Mouse (Mus musculus) cerebral cortex, adult 2 months (tissue): ENCODE data around the gene Creg2.

Experiments
- WGBS: fragments of 180-500 bp; shearing (Covaris S2); methylation state at CpG from one replicate; pipeline ENCODE4 v1.1.7; 2018; 5-methylcytosine and 5-hydroxymethylcytosine counted together

Creg2 gene

DNA sequence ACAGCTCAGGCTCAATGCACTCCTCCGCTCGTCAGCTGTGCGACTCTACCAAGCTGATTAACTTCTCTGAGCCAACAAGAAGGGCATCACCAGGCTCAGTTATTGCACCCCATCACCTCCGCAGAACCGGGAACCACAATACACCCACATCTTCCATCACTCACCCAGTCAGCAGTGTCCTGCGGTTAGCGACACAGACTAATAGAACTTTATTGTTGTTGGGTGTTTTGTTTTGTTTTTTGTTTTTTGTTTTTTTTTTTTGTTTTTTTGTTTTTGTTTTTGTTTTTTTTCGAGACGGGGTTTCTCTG is at the start of gene Creg2:
Creg2 (minus strand) TSS at position 234 of the 308 bp plus-strand sequence.
- WGBS = 19% methylated on average over 9 of the region's 9 CpGs

DNA sequence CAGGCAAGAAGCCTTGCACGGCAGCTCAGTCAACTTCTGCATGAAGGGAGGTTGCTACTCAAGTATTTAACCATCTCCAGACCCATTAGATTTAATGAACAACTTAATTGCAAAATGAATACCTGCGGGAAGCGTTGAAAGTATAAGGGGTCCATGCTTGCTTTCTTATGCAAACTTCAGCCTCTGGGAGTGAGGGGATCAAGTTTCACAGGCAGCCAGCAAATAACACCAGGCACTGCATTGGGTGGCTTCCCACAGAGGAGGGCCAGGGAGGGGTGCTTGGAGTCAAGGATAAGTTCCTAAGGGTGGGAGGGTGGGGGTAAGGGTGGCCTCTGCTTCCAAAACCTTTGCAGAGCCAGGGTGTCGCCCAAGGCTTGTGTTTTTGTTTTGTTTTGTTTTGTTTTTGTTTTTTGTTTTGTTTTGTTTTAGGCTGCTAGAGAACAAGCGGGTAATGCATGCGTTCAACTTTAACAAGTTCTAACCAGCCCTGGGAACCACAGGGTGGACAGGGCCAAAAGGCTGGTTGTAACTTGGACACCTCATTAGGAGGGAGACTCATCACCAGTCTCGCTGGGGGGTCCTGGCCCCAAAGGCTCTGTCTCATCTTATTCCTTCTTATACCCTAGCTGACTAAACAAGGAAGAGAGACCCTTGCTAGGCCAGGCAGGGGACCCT is 49.5 kb upstream of the Creg2 start:
- WGBS = 77% methylated on average over 7 of the region's 7 CpGs

DNA sequence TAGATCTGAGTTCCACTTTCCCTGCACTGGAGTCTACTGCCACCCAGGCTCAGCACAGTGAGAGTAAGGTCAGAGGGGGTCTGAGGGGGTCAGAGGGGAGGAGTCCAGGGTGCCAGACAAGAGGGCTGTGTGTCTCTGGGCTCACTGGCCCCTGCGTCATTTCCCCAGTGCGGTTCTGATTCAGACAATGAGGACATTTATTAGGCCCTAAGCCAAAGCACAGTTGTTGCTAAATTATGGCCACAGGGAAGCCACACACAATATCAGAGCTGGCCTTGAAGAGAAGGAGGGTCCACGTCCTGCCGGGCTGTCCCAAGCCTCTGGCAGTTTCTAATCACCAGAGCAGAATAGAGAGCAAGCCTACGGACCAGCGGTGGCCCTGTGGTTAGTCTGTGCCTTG is 47.2 kb upstream of the Creg2 start:
- 63% methylated on average over 6 of the region's 6 CpGs for WGBS

DNA sequence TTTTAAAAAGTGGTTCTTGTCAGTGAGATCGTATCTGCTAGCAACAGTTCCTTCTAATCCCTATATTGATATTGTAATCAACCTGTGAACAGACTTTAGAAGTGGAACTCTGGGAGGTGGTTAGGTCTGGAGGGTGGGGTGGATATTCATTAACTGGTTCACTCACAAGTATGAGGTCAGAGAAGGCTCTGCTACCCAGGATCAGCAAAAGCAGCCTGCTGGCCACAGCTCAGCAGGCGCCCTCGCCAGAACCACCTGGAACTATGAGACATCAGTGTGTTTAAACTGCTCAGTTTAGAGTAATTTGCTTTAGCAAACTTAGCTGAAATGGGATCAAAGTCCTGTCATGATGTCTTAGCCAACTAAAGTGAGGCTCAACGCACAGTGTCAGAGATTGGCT is 43.9 kb upstream of the Creg2 start:
- 69% methylated on average over 4 of the region's 4 CpGs for WGBS

DNA sequence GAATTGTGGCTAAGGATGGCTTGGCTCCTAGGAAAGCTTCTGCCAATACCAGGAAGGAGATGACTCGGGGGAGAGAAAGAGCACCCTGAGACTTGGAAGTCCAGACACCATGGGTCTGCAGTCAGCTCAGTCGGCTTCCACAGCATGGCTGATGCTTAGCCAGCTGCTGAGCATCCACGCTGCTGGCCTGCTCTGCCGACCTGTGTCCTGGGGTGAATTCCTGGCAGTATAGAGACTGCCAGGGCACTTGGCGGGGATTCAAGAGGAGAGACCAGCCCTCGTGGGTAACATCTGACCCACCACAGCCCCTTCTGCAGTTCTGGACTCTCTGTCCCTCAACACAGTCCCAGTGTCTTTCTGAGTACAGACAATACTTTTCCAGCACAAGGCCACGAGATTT is 43.5 kb upstream of the Creg2 start:
- 59% methylated on average over 7 of the region's 7 CpGs for WGBS

DNA sequence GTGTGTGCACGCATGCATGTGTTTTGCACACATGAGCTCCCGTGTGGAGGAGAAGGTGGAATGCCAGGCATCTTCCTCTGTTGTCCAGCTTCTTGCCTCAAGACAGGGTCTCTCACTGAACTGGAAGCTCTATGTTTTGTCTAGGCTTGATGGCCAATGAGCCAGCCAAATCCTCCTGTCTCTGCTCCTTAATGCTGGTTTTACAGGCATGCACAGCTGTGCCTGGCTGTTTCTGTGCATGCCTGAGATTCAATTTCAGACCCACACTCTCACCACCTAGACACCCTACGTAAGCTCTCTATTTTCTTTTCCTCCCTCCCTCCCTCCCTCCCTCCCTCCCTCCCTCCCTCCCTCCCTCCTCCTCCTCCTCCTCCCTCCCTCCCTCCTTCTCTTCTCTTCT is 40.7 kb upstream of the Creg2 start:
- WGBS = 72% methylated on average over 3 of the region's 3 CpGs

DNA sequence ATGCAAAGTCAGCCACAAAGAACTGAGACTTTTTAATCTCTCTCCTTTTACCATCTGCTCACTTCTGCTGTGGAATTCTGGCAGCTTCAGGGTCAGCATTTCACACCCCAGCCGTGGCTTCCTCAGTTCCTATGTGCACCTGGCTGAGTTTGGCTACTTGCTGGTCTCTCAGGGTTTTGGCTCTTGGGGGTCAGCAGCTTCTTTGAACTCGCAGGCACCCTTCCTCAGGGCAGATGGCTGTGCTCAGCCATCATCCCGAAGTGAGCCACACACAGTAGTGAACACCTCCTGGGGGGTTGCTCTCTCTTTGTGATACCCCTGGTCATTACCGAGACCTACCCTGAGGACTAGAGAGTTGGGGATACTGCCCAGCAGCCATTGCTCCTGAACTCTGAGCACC is 39.8 kb upstream of the Creg2 start:
- WGBS = 77% methylated on average over 4 of the region's 4 CpGs

DNA sequence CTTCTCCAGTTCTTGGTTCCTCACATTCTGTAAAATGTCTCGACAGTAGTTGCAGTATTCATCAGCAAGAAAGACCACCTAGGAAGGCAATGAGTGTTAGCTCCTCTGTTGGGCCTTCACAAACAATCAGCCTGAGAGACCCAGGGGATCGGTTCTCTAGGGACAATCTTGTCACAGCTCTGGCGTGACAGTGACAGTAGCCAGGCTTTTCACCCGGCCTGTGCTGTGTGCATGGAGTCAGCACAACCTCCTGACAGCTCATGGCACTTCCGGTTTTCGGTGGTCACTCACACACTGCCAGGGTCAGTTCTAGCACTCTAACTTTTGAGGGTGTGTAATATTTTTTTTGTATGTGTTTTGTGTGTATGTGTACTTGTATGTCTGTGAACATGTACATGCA is 37.3 kb upstream of the Creg2 start:
- 91% methylated on average over 6 of the region's 6 CpGs for WGBS

DNA sequence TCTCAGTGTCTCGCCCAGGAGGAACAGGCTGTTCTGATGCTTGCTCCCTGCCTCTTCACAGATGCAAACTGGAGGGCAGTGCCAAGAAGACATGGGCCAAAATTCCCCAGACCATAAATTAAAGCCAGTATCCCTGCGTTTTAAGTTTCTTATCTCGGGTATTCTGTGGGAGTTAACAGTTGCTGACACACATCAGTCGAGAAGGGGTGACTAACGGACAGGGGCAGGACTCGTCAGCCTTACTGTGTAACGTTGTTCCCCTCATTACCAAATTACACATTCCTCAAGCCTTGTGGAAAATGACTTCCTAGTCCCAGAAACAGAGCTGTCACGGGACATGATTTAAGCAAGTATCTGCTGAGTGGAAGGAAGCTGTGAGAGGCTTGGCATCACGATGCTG is 36.0 kb upstream of the Creg2 start:
- 65% methylated on average over 9 of the region's 9 CpGs for WGBS

DNA sequence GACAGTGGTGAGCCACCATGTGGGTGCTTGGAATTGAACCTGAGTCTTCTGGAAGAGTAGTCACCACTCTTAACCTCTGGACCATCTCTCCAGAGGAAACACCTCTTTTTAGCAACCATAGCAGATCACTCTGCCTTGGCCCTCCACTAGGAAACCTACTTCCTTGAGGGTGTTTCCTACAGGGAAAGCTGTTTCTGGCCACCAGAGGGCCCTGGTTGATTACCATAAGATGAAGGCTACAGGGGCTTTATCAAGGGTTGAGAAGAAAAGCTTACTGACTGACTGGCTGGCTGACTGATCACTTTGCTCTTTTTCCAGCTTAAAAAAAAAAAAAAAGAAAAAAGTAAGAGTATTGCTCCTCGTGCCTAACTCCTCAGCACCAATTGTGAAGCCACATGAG is 34.6 kb upstream of the Creg2 start:
- WGBS = 25% methylated on average over 1 of the region's 1 CpGs

DNA sequence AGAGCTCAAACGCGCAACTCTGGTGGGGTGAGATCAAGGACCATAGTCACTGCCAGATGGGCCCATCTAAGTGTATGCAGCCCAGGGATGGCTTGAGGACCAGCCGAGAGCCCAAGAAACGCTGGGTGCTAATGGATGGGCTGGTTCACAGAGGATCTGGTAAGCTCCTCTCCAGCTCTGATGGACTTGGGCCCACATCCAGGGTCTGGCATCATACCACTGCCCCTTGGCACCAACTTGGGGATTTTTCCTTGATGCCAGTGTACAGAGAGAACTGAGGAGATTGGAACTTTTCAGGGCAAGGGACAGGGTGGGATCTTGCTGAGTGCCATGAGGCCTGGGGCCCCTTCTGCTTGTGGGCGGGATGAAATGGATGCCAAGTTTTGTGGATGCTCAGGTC is 30.4 kb upstream of the Creg2 start:
- 95% methylated on average over 5 of the region's 5 CpGs for WGBS

DNA sequence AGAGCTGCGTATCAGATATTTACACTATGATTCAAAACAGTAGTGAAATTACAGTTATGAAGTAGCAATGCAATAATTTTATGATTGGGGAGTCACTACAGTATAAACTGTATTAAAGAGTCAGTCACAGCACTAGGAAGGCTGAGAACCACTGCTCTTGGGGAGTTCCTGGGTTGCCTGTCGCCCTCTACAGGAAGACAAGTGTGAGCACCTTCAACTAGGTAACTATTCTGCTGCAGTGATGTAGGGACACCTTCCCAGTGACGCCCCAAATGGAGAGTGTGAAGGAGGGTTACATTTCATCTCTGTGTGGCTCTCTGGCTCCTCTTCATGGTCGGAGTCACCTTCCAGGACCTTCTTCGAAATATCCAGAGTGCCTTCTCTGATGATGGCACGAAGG is 29.3 kb upstream of the Creg2 start:
- 81% methylated on average over 6 of the region's 6 CpGs for WGBS

DNA sequence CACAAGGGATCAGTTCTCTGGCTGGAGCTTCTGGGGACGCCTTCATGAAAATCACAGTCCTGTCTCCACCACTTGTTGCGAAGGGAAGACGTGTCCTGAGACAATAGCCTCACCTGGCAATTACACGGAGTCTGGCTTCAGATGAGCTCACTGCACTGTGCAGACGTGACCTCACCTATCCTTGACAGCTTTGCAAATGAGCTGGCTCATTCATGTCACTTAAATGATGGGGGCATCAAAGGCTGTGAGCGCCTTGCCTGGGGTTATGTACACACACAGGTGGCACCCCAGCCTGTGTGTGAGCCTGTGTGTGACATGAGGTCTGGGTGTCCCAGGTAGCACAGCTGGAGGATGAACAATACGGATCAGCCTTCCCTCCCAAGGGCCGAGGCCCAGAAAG is 27.6 kb upstream of the Creg2 start:
- 91% methylated on average over 8 of the region's 8 CpGs for WGBS

DNA sequence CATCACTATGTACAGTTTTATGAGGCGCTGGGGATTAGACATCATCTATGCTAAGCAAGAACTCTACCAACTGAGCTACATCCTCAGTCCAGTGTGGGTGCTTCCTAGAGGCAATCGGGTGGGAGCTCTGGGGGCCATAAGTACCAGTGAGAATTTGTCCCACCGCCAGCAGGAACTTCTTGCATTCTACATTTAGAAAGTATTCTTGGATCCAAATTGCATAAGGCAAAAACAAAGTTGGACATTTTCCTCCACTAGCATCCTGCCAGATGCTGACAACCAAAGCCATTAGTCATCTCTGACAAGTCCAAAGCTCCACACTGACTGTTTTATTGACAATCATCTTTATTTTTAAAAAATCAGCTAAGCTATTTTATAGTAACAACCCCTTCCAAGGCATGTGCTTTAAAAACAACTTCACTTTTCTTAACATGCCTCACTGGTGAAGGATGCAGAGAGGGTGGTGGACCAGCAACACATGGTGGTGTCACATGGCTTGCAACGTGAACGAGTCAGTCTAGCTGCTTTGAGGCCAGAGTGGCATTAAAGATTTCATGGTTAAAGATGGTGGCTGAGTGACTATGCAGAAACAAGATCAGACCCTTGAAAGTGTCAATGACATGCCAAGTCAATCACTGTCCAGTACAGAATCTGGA is 25.1 kb upstream of the Creg2 start:
- 47% methylated on average over 5 of the region's 5 CpGs for WGBS

DNA sequence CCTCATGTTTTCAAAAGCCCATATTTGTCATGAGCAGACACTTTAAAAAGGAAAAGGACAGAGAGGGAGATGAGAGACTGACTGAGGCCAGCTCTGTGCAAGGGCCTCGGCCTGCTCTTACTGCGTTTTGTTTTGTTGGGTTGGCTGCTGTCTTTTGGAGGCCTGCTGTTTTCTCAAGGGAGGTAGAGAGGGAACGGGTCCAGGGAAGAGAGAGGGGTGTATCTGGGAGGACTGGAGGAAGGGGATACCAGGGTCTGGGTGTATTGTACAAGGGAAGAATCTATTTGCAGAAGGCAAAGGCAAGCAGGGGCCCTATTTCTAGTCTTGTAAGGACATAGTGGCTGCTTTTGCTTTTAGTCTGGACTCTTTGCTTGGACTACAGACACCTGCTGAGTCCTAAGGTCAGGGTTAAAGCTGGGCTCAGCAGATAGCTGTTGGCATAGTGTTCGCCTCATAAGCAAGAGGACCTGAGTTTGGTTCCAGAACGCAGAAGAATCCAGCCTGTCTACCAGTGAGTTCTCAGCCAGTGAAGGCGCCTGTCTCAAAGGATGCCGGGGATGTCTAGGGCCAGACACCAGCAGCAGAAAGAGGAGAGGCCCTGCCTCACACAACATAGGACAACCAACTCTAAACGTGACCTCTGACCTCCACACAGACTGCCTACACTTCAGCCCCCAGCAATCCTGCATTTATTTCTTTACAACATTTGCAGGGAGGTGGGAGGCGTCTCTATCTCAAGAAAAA is 21.3 kb upstream of the Creg2 start:
- WGBS = 81% methylated on average over 9 of the region's 9 CpGs

DNA sequence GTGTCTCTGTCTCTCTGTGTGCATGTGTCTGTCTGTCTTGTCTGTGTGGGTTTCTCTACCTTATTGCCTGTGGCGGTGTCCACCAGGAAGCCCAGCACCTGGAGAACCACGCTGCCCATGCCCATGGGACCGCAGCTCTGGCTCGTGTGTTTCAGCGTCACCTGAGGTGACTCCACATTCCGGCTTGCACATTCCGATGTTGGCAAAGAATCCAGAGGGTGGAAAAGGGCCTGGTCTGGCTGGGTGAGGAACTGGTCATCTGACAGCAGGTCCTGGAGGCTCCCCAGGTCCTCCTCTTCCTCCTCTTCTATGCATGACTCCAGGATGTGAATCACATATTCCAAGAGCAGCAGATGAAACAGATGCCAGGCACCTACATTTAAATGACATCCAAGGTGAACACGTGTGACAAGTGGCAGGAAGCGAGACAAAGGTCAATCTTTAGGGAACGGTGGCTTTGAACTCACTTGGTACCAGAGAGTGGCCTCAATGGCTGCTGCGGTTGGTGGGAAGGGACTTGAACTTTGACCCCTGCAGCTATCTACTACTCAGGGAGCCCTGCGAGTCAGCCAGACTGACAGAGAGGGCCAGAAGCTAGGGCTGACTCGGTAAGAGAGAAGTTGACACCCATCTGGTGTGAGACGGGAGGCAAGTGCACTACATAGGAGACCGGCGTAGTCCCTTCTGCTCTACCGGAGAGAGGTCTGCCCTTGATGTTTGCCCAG is 19.1 kb upstream of the Creg2 start:
- WGBS = 91% methylated on average over 17 of the region's 17 CpGs

DNA sequence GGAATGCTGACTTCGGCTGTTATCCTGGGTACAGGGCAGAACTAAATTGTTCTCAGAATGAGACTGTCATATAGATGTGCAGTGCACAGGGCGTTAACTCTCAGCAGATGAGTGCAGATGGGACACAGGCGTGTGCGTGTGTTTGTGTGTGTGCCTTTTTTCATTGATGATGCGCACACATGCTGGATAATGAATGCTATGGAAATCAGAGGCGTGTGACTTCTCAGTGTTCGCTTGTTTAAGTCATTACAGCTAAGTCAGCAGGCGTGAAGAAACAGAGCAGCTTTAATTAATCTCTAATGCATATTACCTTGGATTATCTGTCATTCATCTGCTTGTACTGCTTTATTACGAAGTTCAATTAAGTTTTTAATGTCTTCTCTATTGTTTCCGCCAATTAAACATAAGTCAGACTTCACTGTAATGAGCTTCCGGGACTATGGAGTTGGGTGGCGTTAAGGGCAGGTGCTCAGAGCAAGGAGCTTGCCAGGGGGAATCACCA is 15.5 kb upstream of the Creg2 start:
- 72% methylated on average over 12 of the region's 12 CpGs for WGBS

DNA sequence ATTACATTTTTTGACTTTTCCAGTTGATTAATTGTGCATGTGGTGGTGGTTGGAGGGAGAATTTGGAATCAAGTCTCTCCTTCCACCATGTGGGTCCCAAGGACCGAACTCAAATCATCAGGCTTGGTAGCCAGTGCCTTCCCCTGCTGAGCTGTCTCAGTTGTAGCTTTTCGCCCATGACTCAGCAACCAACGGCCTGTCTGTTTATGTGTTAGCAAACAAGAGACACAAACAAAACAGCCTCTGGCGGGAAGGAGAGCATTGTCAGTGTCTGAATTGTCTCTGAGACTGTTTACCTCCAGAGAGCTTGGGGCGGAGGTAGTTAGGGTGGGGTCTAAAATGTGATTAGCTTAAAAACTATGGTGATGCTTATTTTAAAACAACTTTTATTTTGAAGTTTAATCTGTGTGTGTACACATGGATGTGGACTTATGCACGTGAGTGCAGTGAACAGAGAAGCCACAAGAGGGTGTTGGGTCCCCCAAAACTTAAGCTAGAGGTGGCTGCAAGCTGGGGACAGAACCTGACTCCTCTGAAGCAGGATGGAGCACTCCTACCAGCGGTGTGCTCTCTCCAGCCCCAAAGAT is 12.9 kb upstream of the Creg2 start:
- WGBS = 89% methylated on average over 7 of the region's 7 CpGs

DNA sequence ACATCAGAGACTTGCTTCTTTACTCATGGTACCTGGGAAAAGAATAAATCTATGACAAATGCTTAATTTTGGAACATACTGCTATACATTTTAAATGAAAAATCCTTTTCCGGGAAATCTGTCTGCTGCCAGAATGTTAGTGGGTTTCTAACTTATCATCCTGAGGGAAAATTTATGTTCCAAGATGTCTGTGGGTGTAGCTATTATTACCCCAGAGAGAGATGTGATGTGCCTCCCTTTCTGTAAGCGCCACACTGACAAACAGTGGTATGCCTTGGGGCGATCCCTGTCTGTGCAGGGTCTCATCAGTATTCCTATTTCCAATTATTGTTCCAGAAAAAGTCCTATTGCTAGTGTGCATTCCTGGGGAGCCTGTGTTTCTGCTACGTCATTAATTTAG is 11.8 kb upstream of the Creg2 start:
- WGBS = 53% methylated on average over 4 of the region's 4 CpGs

DNA sequence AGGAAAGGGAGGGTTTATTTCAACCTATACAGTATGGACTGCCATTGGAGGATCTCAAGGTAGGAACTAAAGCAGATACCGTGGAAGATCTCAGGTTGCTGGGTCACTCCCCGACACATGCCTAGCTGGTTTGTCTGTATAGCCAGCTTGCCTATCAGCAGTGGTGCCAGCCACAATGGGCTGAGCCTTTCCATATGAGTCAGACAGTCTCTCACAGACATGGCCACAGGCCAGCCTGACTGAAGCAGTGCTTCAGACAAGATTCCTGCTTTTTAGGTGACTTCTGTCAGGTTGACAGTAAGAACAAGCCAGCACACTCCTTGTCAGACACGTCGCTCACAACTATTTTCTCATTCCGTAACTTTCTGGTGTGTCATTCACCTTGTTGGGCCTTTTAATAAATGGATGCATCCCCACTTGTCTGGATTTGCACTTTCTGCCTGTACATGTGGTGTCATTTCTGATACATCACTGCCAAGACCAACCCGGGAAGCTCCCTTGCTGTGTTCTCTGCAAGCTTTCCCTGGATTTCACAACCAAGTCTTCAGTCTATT is 5.8 kb upstream of the Creg2 start:
- WGBS = 74% methylated on average over 6 of the region's 6 CpGs

DNA sequence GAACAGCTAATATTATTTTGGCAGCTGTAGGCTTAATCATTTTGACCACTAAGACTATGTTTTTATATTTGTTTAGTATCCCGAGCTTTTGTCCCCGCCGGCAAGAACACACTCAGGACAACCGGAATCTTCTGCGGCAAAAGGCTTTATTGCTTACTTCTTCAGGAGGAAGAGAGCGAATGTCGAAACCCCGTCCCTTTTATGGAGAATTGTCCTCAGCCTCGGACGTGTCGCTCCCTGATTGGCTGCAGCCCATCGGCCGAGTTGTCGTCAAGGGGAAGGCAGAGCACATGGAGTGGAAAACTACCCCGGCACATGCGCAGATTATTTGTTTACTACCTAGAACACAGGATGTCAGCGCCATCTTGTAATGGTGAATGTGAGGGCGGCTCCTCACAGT is 3.6 kb upstream of the Creg2 start:
- 92% methylated on average over 18 of the region's 18 CpGs for WGBS

DNA sequence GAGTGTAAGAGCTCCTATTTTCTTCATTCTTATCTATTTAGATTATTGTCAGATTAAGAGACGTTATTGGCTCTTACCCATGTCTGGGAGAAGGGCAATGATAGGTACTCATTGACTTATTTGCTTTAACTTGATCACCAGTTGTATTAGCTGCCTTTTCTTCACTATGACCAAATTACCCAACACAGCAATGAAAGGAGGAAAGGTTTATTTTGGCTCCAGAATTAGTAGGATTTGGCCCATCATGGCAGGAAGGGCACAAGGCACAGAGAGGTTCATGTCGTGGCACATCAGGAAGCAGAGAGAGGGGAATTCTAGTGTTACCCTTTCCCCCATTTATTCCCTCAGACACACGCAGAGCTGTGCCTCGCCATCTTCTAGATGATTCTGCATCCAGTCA is 1.8 kb upstream of the Creg2 start:
- 90% methylated on average over 4 of the region's 4 CpGs for WGBS
